Mouse (Mus musculus): ENCODE data around the gene Ttll2. TPM values are rescaled to one million over a fixed set of nuclear protein-coding genes. Genes with fewer than 3 reads are reported as not detected.
"Not testable (repeated sequence)": the region's sequence is repeated elsewhere in the genome, so short reads cannot be mapped to it uniquely, and the experiment has no call there.

Gene Ttll2
- polyA plus RNA-seq, 1 experiment, result not detected

GRCm38 (mm10) chr17:7360749-7361465 is 8.4 kb upstream of the Ttll2 start:
- H3K36me3 ChIP-seq (ENCODE audit: control insufficient read depth, insufficient read depth, low read length); DNase-seq; H3K27me3 ChIP-seq (replicated peaks; ENCODE audit: control insufficient read depth, insufficient read depth, low read length); H3K4me1 ChIP-seq (ENCODE audit: control insufficient read depth, insufficient read depth, low read length); H3K4me3 ChIP-seq (ENCODE audit: insufficient read depth, low read depth, low read length); H3K27ac ChIP-seq (ENCODE audit: insufficient read depth, low read depth, low read length): not testable (repeated sequence)
- 89% methylated on average over 9 of the region's 9 CpGs for WGBS

GRCm38 (mm10) chr17:7359806-7360205 is 7.3 kb upstream of the Ttll2 start:
- WGBS, result 72% methylated on average over 4 of the region's 4 CpGs
- H3K27me3 ChIP-seq (replicated peaks; ENCODE audit: control insufficient read depth, insufficient read depth, low read length), result not testable (repeated sequence)

GRCm38 (mm10) chr17:7348765-7349164 is 3.7 kb downstream of the Ttll2 start:
- not testable (repeated sequence) for H3K27me3 ChIP-seq (replicated peaks; ENCODE audit: control insufficient read depth, insufficient read depth, low read length); H3K27ac ChIP-seq (ENCODE audit: insufficient read depth, low read depth, low read length); H3K4me1 ChIP-seq (ENCODE audit: control insufficient read depth, insufficient read depth, low read length); DNase-seq; H3K4me3 ChIP-seq (ENCODE audit: insufficient read depth, low read depth, low read length); H3K36me3 ChIP-seq (ENCODE audit: control insufficient read depth, insufficient read depth, low read length)
- 53% methylated on average over 2 of the region's 3 CpGs for WGBS

More at GRCm38 (mm10) chr17:7359806-7360205, 7.3 kb upstream of the Ttll2 start:
- not testable (repeated sequence) for DNase-seq; H3K36me3 ChIP-seq (ENCODE audit: control insufficient read depth, insufficient read depth, low read length); H3K4me1 ChIP-seq (ENCODE audit: control insufficient read depth, insufficient read depth, low read length); H3K4me3 ChIP-seq (ENCODE audit: insufficient read depth, low read depth, low read length); H3K27ac ChIP-seq (ENCODE audit: insufficient read depth, low read depth, low read length)

GRCm38 (mm10) chr17:7337381-7337780 is 15.1 kb downstream of the Ttll2 start:
- not testable (repeated sequence) for H3K27ac ChIP-seq (ENCODE audit: insufficient read depth, low read depth, low read length); DNase-seq; H3K36me3 ChIP-seq (ENCODE audit: control insufficient read depth, insufficient read depth, low read length); H3K4me1 ChIP-seq (ENCODE audit: control insufficient read depth, insufficient read depth, low read length); H3K27me3 ChIP-seq (replicated peaks; ENCODE audit: control insufficient read depth, insufficient read depth, low read length); H3K4me3 ChIP-seq (ENCODE audit: insufficient read depth, low read depth, low read length)
- 55% methylated on average over 9 of the region's 9 CpGs for WGBS

GRCm38 (mm10) chr17:7332745-7333144 is 19.8 kb downstream of the Ttll2 start:
- WGBS, result 56% methylated on average over 4 of the region's 5 CpGs
- H3K4me3 ChIP-seq (ENCODE audit: insufficient read depth, low read depth, low read length); H3K27ac ChIP-seq (ENCODE audit: insufficient read depth, low read depth, low read length); H3K4me1 ChIP-seq (ENCODE audit: control insufficient read depth, insufficient read depth, low read length); DNase-seq; H3K27me3 ChIP-seq (replicated peaks; ENCODE audit: control insufficient read depth, insufficient read depth, low read length); H3K36me3 ChIP-seq (ENCODE audit: control insufficient read depth, insufficient read depth, low read length): not testable (repeated sequence)

GRCm38 (mm10) chr17:7326415-7326814 is 26.1 kb downstream of the Ttll2 start:
- DNase-seq; H3K27me3 ChIP-seq (replicated peaks; ENCODE audit: control insufficient read depth, insufficient read depth, low read length); H3K4me3 ChIP-seq (ENCODE audit: insufficient read depth, low read depth, low read length); H3K27ac ChIP-seq (ENCODE audit: insufficient read depth, low read depth, low read length); H3K36me3 ChIP-seq (ENCODE audit: control insufficient read depth, insufficient read depth, low read length); H3K4me1 ChIP-seq (ENCODE audit: control insufficient read depth, insufficient read depth, low read length): not testable (repeated sequence)
- WGBS, result 77% methylated on average over 8 of the region's 8 CpGs

- not testable (repeated sequence) for H3K4me3 ChIP-seq (ENCODE audit: insufficient read depth, low read depth, low read length); DNase-seq; H3K36me3 ChIP-seq (ENCODE audit: control insufficient read depth, insufficient read depth, low read length); H3K27me3 ChIP-seq (replicated peaks; ENCODE audit: control insufficient read depth, insufficient read depth, low read length); H3K27ac ChIP-seq (ENCODE audit: insufficient read depth, low read depth, low read length); H3K4me1 ChIP-seq (ENCODE audit: control insufficient read depth, insufficient read depth, low read length)
- WGBS, result 92% methylated on average over 4 of the region's 5 CpGs
Measured at GRCm38 (mm10) chr17:7324346-7324745, 28.1 kb downstream of the Ttll2 start, which contains the start of gene Tcp10a. Gene Tcp10a (plus strand): TSS chr17:7324646.

GRCm38 (mm10) chr17:7319789-7320188 is 32.7 kb downstream of the Ttll2 start:
- H3K36me3 ChIP-seq (ENCODE audit: control insufficient read depth, insufficient read depth, low read length); H3K27me3 ChIP-seq (replicated peaks; ENCODE audit: control insufficient read depth, insufficient read depth, low read length); H3K4me1 ChIP-seq (ENCODE audit: control insufficient read depth, insufficient read depth, low read length); H3K27ac ChIP-seq (ENCODE audit: insufficient read depth, low read depth, low read length); H3K4me3 ChIP-seq (ENCODE audit: insufficient read depth, low read depth, low read length): not testable (repeated sequence)
- 79% methylated on average over 6 of the region's 6 CpGs for WGBS
- peak; percentile 8 for DNase-seq

- H3K4me1 ChIP-seq (ENCODE audit: control insufficient read depth, insufficient read depth, low read length); H3K36me3 ChIP-seq (ENCODE audit: control insufficient read depth, insufficient read depth, low read length); H3K27ac ChIP-seq (ENCODE audit: insufficient read depth, low read depth, low read length); H3K27me3 ChIP-seq (replicated peaks; ENCODE audit: control insufficient read depth, insufficient read depth, low read length); H3K4me3 ChIP-seq (ENCODE audit: insufficient read depth, low read depth, low read length): not testable (repeated sequence)
- peak; percentile 4 for DNase-seq
- 79% methylated on average over 8 of the region's 8 CpGs for WGBS
Measured at GRCm38 (mm10) chr17:7315693-7316382, 36.7 kb downstream of the Ttll2 start.
